Mouse (Mus musculus): ENCODE measurements around the gene Ufc1. TPM values are rescaled to one million over a fixed set of nuclear protein-coding genes. Genes with fewer than 3 reads are reported as not detected.

Gene Ufc1
- polyA plus RNA-seq, 1 experiment from 2014 or later = 109 TPM

DNA sequence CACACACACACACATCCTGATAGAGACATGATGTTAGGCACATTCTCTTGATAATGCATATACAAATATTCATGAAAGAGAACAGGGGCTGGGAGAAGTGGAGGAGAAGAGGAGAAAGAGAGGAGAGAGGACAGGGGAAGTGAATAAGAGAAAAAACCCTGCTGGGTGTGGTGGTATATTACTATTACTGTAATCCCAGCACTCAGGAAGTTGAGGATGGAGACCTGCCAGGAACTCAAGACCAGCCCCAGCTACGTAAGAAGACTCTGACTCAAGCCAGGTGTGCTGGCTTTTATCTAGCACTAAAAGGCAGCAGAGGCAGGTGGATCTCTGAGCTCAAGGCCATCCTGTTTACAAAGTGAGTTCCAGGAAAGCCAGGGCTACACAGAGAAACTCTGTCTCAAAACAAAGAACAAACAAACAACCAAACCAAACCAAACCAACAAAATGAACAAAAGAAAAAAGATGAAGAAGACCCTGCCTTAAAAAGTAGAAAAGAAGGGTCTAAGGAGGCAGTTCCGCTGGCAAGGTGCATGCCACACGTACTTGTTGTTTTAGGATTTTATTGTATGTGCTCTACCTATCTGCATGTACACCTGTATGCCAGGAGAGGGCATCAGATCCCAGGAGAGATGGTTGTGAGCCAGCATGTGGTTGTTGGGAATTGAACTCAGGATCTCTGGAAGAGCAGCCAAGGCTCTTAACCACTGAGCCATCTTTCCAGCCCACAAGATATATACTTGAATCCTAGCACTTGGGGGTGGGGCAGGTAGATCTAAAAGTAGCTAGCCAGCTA, 31.0 kb downstream of the Ufc1 start:
- Histone ChIP-seq H3K9me3 (no peaks in the 10 kb centered on the region), H3K9ac (no peak overlapping the region), H3K4me3 (no peak overlapping the region), H3K27me3 (no peaks in the 10 kb centered on the region), H3K4me2 (peak overlapping the region; percentile 63), H3K36me3 (no peaks in the 10 kb centered on the region), H3K27ac (replicated peaks) (peak overlapping the region; percentile 79), H3K4me1 (replicated peaks) (peaks cover 16% of the 10 kb centered on the region)
- WGBS = 79% methylated on average over 3 of the region's 3 CpGs
- ATAC-seq (ENCODE audit: low FRiP score, low read depth) = no peak

DNA sequence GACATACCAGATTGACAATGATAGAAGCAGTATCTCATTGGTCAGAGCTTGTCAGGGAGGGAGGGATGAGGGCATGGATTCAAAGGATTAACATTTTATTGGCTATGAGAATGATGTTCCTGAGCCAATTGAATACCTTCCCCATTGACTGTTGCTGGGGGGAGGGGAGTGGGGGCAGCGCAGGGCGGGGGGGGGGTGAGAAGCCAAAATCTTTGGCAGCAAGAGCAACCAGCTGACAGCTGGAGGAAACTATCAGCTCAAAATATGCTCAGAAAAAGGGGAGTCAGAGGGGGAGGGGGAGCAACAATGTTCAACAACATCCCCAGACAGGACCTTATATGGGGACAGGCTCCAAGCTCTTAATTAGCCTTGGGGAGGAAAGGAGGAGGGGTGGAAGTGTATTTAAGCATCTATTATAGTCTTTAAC, 31.6 kb downstream of the Ufc1 start:
- peaks cover 16% of the 10 kb centered on the region for H3K4me1 ChIP-seq (replicated peaks)
- H3K36me3 ChIP-seq = no peaks in the 10 kb centered on the region
- WGBS = 5% methylated on average over 2 of the region's 2 CpGs
- H3K9ac ChIP-seq = no peak overlapping the region
- H3K4me2 ChIP-seq = peak overlapping the region; percentile 63
- H3K27me3 ChIP-seq = no peaks in the 10 kb centered on the region
- H3K4me3 ChIP-seq = peak overlapping the region; percentile 34; the same call in 1 of the 2 replicates
- peak; percentile 94 for ATAC-seq (ENCODE audit: low FRiP score, low read depth)
- H3K9me3 ChIP-seq = no peaks in the 10 kb centered on the region
- H3K27ac ChIP-seq (replicated peaks) = peak overlapping the region; percentile 87

GRCm38 (mm10) chr1:171262594-171263130, 32.2 kb downstream of the Ufc1 start:
- Histone ChIP-seq H3K4me3 (peak overlapping the region; percentile 34), H3K4me1 (replicated peaks) (peaks cover 16% of the 10 kb centered on the region), H3K36me3 (no peaks in the 10 kb centered on the region), H3K27ac (replicated peaks) (peak overlapping the region; percentile 87), H3K27me3 (no peaks in the 10 kb centered on the region), H3K4me2 (peak overlapping the region; percentile 63), H3K9me3 (no peaks in the 10 kb centered on the region), H3K9ac (peak overlapping the region; percentile 31; the same call in 1 of the 2 replicates)
- peak; percentile 82 for ATAC-seq (ENCODE audit: low FRiP score, low read depth)
- WGBS = 3% methylated on average over 8 of the region's 8 CpGs

GRCm38 (mm10) chr1:171260316-171260715, 34.5 kb downstream of the Ufc1 start:
- no peaks in the 10 kb centered on the region for H3K27me3 ChIP-seq
- peaks cover 16% of the 10 kb centered on the region for H3K4me1 ChIP-seq (replicated peaks)
- H3K9ac ChIP-seq = no peak overlapping the region
- no peak overlapping the region for H3K4me2 ChIP-seq
- no peak overlapping the region for H3K4me3 ChIP-seq
- WGBS = 85% methylated on average over 3 of the region's 3 CpGs
- no peak for ATAC-seq (ENCODE audit: low FRiP score, low read depth)
- H3K9me3 ChIP-seq = no peaks in the 10 kb centered on the region
- no peak overlapping the region for H3K27ac ChIP-seq (replicated peaks)
- H3K36me3 ChIP-seq = no peaks in the 10 kb centered on the region

- 77% methylated on average over 17 of the region's 17 CpGs for WGBS
- no peaks in the 10 kb centered on the region for H3K27me3 ChIP-seq
Observed at GRCm38 (mm10) chr1:171258921-171259320, 35.9 kb downstream of the Ufc1 start.

DNA sequence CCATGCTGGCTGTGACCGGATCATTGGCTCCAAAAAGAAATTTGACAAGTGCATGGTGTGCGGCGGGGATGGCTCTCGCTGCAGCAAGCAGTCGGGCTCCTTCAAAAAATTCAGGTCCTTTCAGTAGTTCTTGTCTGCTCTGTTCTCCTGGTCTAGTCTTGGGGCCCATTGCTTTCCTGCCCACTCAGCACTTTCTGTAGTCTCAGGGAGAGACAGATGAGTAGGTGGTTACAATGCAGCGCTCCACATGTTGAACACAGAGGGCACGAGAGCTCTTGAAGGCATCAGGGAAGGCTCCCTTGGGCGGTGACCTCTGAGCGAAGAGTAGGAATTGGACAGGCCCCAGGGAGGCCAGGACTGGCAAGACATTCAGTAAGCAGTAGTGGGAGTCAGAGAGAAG, 37.0 kb downstream of the Ufc1 start:
- 82% methylated on average over 9 of the region's 9 CpGs for WGBS
- ATAC-seq (ENCODE audit: low FRiP score, low read depth) = no peak

More at GRCm38 (mm10) chr1:171258921-171259320, 35.9 kb downstream of the Ufc1 start:
- Histone ChIP-seq H3K27ac (replicated peaks) (no peak overlapping the region), H3K36me3 (no peaks in the 10 kb centered on the region), H3K4me3 (no peak overlapping the region), H3K4me2 (no peak overlapping the region), H3K9ac (no peak overlapping the region), H3K9me3 (no peaks in the 10 kb centered on the region), H3K4me1 (replicated peaks) (peaks cover 16% of the 10 kb centered on the region)
- no peak for ATAC-seq (ENCODE audit: low FRiP score, low read depth)

GRCm38 (mm10) chr1:171256937-171257548, 37.8 kb downstream of the Ufc1 start:
- Histone ChIP-seq H3K27ac (replicated peaks) (no peak overlapping the region), H3K9me3 (no peaks in the 10 kb centered on the region), H3K36me3 (no peaks in the 10 kb centered on the region), H3K27me3 (no peaks in the 10 kb centered on the region), H3K4me1 (replicated peaks) (peaks cover 9% of the 10 kb centered on the region), H3K4me3 (no peak overlapping the region), H3K9ac (no peak overlapping the region), H3K4me2 (no peak overlapping the region)
- no peak; the same call in 1 of the 2 replicates for ATAC-seq (ENCODE audit: low FRiP score, low read depth)
- WGBS = 72% methylated on average over 15 of the region's 15 CpGs

More for the DNA sequence above, 37.0 kb downstream of the Ufc1 start:
- no peaks in the 10 kb centered on the region for H3K36me3 ChIP-seq
- no peak overlapping the region for H3K4me3 ChIP-seq
- no peak overlapping the region for H3K27ac ChIP-seq (replicated peaks)
- H3K9me3 ChIP-seq = no peaks in the 10 kb centered on the region
- no peak overlapping the region for H3K4me2 ChIP-seq
- H3K27me3 ChIP-seq = no peaks in the 10 kb centered on the region
- peaks cover 11% of the 10 kb centered on the region for H3K4me1 ChIP-seq (replicated peaks)
- H3K9ac ChIP-seq = no peak overlapping the region

- H3K36me3 ChIP-seq = no peaks in the 10 kb centered on the region
- no peak overlapping the region for H3K27ac ChIP-seq (replicated peaks)
- no peak overlapping the region for H3K4me3 ChIP-seq
- H3K27me3 ChIP-seq = no peaks in the 10 kb centered on the region
- no peaks in the 10 kb centered on the region for H3K9me3 ChIP-seq
- H3K4me2 ChIP-seq = no peak overlapping the region
- WGBS = 91% methylated on average over 24 of the region's 24 CpGs
- no peak for ATAC-seq (ENCODE audit: low FRiP score, low read depth)
- H3K9ac ChIP-seq = no peak overlapping the region
- peaks cover 15% of the 10 kb centered on the region for H3K4me1 ChIP-seq (replicated peaks)
Observed at GRCm38 (mm10) chr1:171256095-171256818, 38.6 kb downstream of the Ufc1 start.

DNA sequence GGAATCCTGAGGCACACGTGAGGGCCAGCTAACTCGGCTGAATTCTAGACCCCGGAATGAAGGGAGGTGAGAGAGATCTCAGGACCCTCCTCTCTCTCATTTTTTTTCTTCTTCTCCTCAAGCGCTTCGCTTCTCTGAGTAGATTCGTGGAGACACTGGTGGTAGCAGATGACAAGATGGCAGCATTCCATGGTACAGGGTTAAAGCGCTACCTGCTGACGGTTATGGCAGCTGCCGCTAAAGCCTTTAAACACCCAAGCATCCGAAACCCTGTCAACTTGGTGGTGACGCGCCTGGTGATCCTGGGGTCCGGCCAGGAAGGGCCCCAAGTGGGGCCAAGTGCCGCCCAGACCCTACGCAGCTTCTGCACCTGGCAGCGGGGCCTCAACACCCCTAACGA, 42.4 kb downstream of the Ufc1 start:
- no peak overlapping the region for H3K9ac ChIP-seq
- H3K4me1 ChIP-seq (replicated peaks) = peaks cover 35% of the 10 kb centered on the region
- no peaks in the 10 kb centered on the region for H3K36me3 ChIP-seq
- peak overlapping the region; percentile 50 for H3K4me2 ChIP-seq
- no peak overlapping the region; the same call in 1 of the 2 replicates for H3K27ac ChIP-seq (replicated peaks)
- 51% methylated on average over 17 of the region's 17 CpGs for WGBS
- no peaks in the 10 kb centered on the region for H3K27me3 ChIP-seq
- no peaks in the 10 kb centered on the region for H3K9me3 ChIP-seq
- H3K4me3 ChIP-seq = no peak overlapping the region
- no peak for ATAC-seq (ENCODE audit: low FRiP score, low read depth)

DNA sequence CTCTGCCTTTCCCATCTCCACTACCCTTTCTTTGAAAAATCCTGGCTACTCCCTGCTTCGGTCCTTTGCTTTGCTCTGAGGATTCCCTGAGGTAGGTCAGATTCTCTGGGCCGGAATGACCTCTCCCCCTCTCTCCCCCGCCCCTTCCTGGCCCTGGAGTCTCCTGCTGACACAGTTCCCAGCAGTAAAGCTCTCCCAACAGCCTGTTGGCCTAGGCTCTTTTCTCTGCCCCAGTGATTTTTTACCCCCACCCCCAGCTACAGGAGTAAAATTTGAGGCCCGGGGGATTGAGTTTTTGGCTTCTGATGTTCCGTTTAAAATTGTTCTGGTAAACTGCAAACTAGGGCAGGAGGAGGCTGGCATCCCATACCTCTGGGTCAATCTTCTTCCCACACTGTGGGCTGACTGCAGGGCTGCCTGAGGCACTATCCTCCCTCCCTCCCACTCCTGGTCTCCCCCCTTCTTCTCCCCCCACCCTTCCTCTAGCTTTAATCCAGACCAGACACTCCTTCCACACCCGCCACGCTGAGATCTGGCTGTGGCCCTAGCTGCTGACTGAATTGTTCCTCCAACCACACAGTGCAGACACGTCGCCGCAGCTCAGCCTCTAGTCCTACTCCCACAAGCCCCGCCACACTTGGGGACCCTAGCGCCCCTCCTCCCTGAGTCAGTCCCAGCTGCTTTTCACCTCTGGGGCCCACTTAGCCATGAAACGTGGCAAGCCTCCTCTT, 43.1 kb downstream of the Ufc1 start:
- Histone ChIP-seq H3K4me2 (peak overlapping the region; percentile 50), H3K36me3 (no peaks in the 10 kb centered on the region), H3K4me1 (replicated peaks) (peaks cover 36% of the 10 kb centered on the region), H3K27ac (replicated peaks) (peak overlapping the region; percentile 6; the same call in 1 of the 2 replicates), H3K9ac (no peak overlapping the region), H3K27me3 (no peaks in the 10 kb centered on the region), H3K9me3 (no peaks in the 10 kb centered on the region), H3K4me3 (peak overlapping the region; percentile 28; the same call in 1 of the 2 replicates)
- 3% methylated on average over 13 of the region's 13 CpGs for WGBS
- no peak for ATAC-seq (ENCODE audit: low FRiP score, low read depth)

Measured in hindbrain, embryonic 15.5 days (tissue).